ENCODE assay signal across 9 mouse cellular contexts in genomic region chr6:113195596-113195992, GRCm38 (mm10). TPM values are rescaled to one million over a fixed set of nuclear protein-coding genes. Genes with fewer than 3 reads are reported as not detected.
DNase-seq lines count a peak whose midpoint lies in the region; ATAC-seq lines count a peak whose summit lies in the region.
"Had no signal": no experiment of that assay in that cellular context is flagged by ENCODE, and none has a peak within 500 bp of the region (broad histone marks: within the 10 kb centered on the region; RNA-seq: fewer than 3 reads in every experiment).

No protein-coding gene starts in this region.

- H3K9me3 ChIP-seq in neural tube, embryonic 11.5 days (ENCODE audit: control insufficient read depth, low read length) = no peaks in the 10 kb centered on the region
- H3K9me3 ChIP-seq in limb, embryonic 11.5 days (ENCODE audit: control insufficient read depth, low read length) = no peaks in the 10 kb centered on the region
- H3K9me3 ChIP-seq in stomach, embryonic 15.5 days = no peaks in the 10 kb centered on the region

- ATAC-seq in cerebellum, adult (ENCODE audit: insufficient number of reproducible peaks, low FRiP score, low TSS enrichment) = no peak; the same call in 1 of the 2 replicates
- peak; percentile 39 for ATAC-seq in neural tube, embryonic 11.5 days (ENCODE audit: insufficient read depth, low FRiP score, low TSS enrichment)
- ATAC-seq in limb, embryonic 11.5 days (ENCODE audit: insufficient number of reproducible peaks, low FRiP score, low TSS enrichment, low read depth) = no peak
- no peak for ATAC-seq in stomach, embryonic 15.5 days (ENCODE audit: insufficient read depth, low FRiP score, low read depth)

- no peaks in the 10 kb centered on the region for H3K36me3 ChIP-seq in neural tube, embryonic 11.5 days (ENCODE audit: control insufficient read depth, insufficient read depth, low read length)
- H3K36me3 ChIP-seq in limb, embryonic 11.5 days (ENCODE audit: control insufficient read depth, insufficient read depth, low read length) = no peaks in the 10 kb centered on the region
- H3K36me3 ChIP-seq in stomach, embryonic 15.5 days = no peaks in the 10 kb centered on the region

- peaks cover 7% of the 10 kb centered on the region; the same call in 1 of the 2 replicates for H3K4me1 ChIP-seq in neural tube, embryonic 11.5 days (ENCODE audit: control insufficient read depth, insufficient read depth, low read length)
- peaks cover 5% of the 10 kb centered on the region; the same call in 1 of the 2 replicates for H3K4me1 ChIP-seq in limb, embryonic 11.5 days (ENCODE audit: control insufficient read depth, insufficient read depth, low read length)
- H3K4me1 ChIP-seq in stomach, embryonic 15.5 days = peaks cover 13% of the 10 kb centered on the region

- H3K4me2 ChIP-seq in neural tube, embryonic 11.5 days (ENCODE audit: low read depth) = peak overlapping the region; percentile 80
- H3K4me2 ChIP-seq in limb, embryonic 11.5 days (ENCODE audit: low read depth, severe bottlenecking) = peak overlapping the region; percentile 77
- peak overlapping the region; percentile 72 for H3K4me2 ChIP-seq in stomach, embryonic 15.5 days

- WGBS in neural tube, embryonic 11.5 days = 10% methylated on average over 9 of the region's 9 CpGs
- 18% methylated on average over 9 of the region's 9 CpGs for WGBS in limb, embryonic 11.5 days
- WGBS in stomach, embryonic 15.5 days = 22% methylated on average over 9 of the region's 9 CpGs

- peak overlapping the region; percentile 83 for H3K9ac ChIP-seq in neural tube, embryonic 11.5 days (ENCODE audit: low read length)
- H3K9ac ChIP-seq in limb, embryonic 11.5 days (ENCODE audit: low read length) = no peak overlapping the region
- no peak overlapping the region for H3K9ac ChIP-seq in stomach, embryonic 15.5 days
- H3K9ac ChIP-seq: liver, embryonic 14.5 days had no signal

- DNase-seq in cerebellum, adult 9-10 months = peak; percentile 51
- DNase-seq in neural tube, embryonic 11.5 days (ENCODE audit: low spot score) = no peak
- no peak for DNase-seq in neural tube, embryonic 10.5 days (ENCODE audit: extremely low spot score, low spot score)
- no peak for DNase-seq in limb, embryonic 11.5 days (ENCODE audit: low spot score)
- DNase-seq in thymus, postnatal 10 days (ENCODE audit: low spot score in 2 of 2) = no peak
- no peak for DNase-seq in gastrocnemius, postnatal 36 days

- no peak overlapping the region for H3K27ac ChIP-seq in neural tube, embryonic 11.5 days (ENCODE audit: low read depth, low read length)
- H3K27ac ChIP-seq in limb, embryonic 11.5 days (replicated peaks; ENCODE audit: low read depth, low read length) = no peak overlapping the region
- no peak overlapping the region for H3K27ac ChIP-seq in stomach, embryonic 15.5 days
- H3K27ac ChIP-seq: liver, embryonic 14.5 days had no signal

- H3K27me3 ChIP-seq in neural tube, embryonic 11.5 days (ENCODE audit: control insufficient read depth, insufficient read depth, low read length) = peaks cover 6% of the 10 kb centered on the region
- H3K27me3 ChIP-seq in limb, embryonic 11.5 days (ENCODE audit: control insufficient read depth, insufficient read depth, low read length) = peaks cover 23% of the 10 kb centered on the region
- peaks cover 40% of the 10 kb centered on the region for H3K27me3 ChIP-seq in stomach, embryonic 15.5 days (replicated peaks)

- intact Hi-C loops in gastrocnemius, postnatal 36 days (cut with DNase I) = no loop called here

- peak overlapping the region; percentile 77 for H3K4me3 ChIP-seq in neural tube, embryonic 11.5 days (ENCODE audit: low read depth, low read length)
- peak overlapping the region; percentile 42 for H3K4me3 ChIP-seq in limb, embryonic 11.5 days (ENCODE audit: low read depth, low read length)
- H3K4me3 ChIP-seq in stomach, embryonic 15.5 days (replicated peaks) = peak overlapping the region; percentile 42; the same call in 1 of the 2 replicates

RNA-seq across cellular contexts. Expression of gene Lhfpl4, which starts 0.4 kb away (rescaled TPM):
- 6.7 and 6.9 TPM in 2 replicates for polyA plus RNA-seq in neural tube, embryonic 11.5 days (2014; fragmentation: Nextera tagmentation; extraction: Ambion mirVana)
- polyA plus RNA-seq in limb, embryonic 11.5 days (2014; fragmentation: Nextera tagmentation; extraction: Ambion mirVana) = 0.58 and 0.65 TPM in 2 replicates
- polyA plus RNA-seq in stomach, embryonic 15.5 days (2015; fragmentation: Nextera tagmentation; extraction: Ambion mirVana) = 1.7 and 2.0 TPM in 2 replicates
- total RNA-seq in gastrocnemius, postnatal 36 days (2021) = under 1 TPM; 0.22 to 0.48 TPM
- polyA plus RNA-seq: liver, embryonic 14.5 days had no signal

RNA-seq across cellular contexts. Expression of gene Mtmr14, which starts 42.0 kb away (rescaled TPM):
- 47.4 and 53.5 TPM in 2 replicates for polyA plus RNA-seq in neural tube, embryonic 11.5 days (2014; fragmentation: Nextera tagmentation; extraction: Ambion mirVana)
- 41.8 and 47.2 TPM in 2 replicates for polyA plus RNA-seq in limb, embryonic 11.5 days (2014; fragmentation: Nextera tagmentation; extraction: Ambion mirVana)
- 34.3 and 38.2 TPM in 2 replicates for polyA plus RNA-seq in stomach, embryonic 15.5 days (2015; fragmentation: Nextera tagmentation; extraction: Ambion mirVana)
- total RNA-seq in gastrocnemius, postnatal 36 days (2021) = 10 to 100 TPM; 13.4 to 15.2 TPM
